Mouse (Mus musculus) spleen, postnatal 36 days (tissue): Measurements from ENCODE around the gene Prkcsh.
A peak's percentile ranks its signal among the peaks of the same experiment; 100 is the strongest.

Experiments used
- DNase-seq, 2 experiments: peaks; one replicate each; pipeline ENCODE4 v3.0.0; 2022; ENCODE audit warnings: low spot score in 2 of 2, mixed read lengths in 1 of 2

Prkcsh gene

GRCm38 (mm10) chr9:21987592-21988342 lies 14.8 kb upstream of the Prkcsh start:
- no peak for DNase-seq

DNA sequence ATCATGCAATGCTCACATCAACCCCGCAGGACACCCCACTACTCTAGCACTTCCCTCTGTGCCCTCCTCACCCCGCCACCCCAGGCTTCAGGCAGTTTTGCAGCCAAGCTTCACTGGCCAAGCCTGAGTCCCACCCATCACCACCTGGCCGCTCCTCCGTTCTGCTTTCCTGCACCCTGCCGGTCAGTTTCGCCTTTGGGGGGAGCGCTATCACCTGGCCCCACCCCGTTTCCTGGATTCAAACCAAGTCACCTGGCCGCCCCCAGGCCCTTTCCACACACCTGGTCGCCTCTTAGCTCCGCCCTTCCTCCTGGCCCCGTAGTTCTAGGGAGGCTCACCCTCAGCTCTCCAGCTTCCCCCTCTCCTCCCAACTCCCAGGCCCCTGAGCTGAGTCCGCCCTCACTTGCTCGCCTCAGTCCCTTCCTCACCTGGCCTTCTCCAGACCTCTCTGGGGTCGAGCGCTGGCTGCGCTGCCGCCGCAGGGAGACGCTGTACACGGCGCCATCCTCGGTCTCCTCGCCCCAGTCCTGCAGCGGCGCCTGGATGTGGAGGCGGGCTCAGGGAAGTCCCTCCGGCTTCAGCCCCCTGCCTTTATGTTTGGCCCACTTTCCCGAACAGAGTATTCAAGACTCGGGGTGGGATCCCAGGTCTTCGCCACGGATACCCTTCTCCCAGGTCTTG lies 14.0 kb upstream of the Prkcsh start:
- DNase-seq: peak; percentile 23 to 24

DNA sequence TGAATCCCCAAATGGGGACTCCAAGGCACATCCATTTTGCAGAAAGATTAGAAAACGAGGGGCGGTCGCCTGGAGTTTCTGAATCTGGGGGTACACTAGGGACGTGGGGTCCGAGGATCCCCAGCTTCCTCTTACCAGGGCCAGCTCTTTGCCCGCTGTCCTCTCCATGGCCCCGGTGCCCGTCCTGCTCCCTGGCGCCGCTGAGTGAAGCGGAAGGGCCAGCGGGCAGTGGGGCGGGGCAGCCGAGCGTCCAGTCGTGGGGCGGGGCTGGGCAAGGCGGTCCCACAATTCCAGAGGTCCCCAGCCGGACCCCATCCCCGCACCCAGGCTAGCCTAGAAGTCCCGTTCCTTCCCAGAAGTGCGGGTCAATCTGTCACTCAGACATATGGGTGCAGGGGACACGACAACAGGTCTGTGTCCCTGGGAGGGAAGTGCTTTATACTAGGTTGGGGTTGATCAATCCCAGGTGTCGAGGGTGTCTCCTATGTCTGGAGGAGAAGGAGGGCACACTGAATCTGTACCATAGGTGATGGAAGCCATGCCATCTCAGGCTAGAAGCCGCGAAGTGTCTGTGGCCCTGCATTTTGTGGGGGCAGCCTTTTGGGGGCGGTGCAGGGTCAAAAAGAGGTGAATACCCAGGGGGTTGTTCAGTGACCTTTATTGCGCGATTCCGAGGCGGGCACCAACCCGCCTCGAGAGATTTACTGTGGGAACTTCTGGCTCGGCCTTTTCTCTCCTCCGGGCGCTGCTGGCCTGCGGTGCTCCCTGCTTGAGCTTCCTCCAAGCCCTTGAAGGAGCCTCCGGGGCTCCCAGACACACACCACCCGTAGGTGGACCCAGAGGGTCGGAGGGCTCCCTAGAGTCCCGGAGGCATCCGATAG lies 13.1 kb upstream of the Prkcsh start, which contains the start of gene Rgl3:
Gene Rgl3, minus strand, starts transcription at position 217 of the 881 bp plus-strand sequence.
- DNase-seq: no peak

DNA sequence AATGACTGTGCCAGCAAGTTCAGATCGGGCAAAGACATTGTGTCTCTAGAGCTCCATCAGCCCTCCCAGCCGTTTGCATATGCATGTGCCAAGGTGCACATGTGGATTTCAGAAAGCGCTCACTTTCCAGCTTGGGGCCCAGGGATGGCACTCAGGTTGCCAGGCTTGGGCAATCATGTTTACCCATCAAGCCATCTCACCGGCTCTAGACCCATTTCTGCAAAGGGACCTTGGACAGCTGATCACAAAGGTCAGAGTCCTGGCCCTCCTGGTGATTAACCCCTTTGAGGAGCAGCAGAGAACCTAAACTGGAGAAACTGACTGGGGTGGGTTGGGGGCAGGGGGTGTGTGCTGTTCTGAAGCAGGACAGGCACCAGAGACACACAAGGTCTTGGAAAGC lies 10.4 kb upstream of the Prkcsh start:
- DNase-seq: no peak

DNA sequence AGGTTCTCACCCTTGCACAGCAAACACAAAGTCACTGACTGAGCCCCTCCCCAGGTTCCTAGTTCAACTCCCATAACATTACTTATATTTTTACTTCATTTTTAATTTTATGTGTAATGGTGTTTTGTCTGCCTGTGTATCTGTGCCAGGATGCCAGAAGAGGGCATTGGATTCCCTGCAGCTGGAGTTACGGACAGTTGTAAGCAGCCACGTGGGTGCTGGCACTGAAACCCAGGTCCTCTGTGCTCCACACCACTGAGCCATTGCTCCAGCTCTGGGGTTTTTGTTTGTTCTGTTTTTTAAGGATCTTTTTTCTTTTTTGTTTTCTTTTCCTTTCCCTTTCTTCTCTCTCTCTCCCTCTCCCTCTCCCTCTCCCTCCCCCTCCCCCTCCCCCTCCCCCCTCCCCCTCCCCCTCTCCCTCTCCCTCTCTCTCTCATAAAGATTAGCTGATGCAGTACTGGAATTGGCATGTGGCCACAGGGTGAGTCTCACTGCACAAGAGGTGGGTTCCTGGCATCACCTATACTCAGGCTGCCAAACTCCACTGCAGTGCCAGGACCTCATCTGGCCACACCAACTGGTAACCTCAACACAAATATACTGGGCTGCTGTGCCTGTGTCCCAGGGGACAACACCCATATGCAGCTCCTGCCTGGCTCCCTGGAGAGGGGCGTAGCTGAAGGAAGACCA lies 6.3 kb upstream of the Prkcsh start:
- no peak for DNase-seq

GRCm38 (mm10) chr9:22000296-22000695 lies 2.3 kb upstream of the Prkcsh start:
- DNase-seq: no peak

DNA sequence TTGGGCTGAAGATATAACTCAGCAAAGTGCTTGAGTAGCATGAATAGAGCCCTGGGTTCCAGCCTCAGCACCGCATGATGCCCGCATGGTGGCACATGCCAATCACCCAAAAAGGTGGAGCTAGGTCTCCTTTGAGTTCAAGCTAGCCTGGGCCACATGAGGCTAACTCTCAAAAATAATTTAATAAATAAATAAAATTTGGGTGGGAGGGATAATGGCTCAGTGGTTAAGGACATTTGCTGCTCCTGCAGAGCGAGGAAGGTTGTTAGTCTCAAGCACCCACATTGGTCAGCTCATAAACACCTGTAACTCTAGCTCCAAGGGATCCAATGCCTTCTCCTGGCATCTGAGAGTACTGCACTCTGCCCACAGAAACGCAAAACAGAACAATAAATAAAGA lies 973 bp upstream of the Prkcsh start:
- no peak for DNase-seq

DNA sequence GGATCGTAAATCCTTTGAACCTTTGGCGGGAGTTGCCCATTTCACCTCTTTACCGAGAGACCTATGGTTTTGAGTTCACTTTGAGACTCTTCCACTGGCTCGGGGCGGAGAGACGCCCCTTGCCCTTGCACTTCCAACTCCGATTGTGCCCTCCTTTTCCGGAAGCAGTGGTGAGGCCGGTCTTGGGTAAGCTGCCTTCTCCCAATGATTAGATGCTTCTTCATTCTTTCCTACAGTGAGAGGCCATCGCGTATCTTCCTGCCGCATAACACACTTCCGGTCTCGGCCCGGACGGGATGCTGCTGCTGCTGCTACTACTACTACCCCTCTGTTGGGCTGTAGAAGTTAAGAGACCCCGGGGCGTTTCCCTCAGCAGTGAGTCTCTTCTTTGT lies 553 bp downstream of the Prkcsh start:
- DNase-seq: peak; percentile 24 to 44

GRCm38 (mm10) chr9:22004546-22004945 lies 1.9 kb downstream of the Prkcsh start:
- no peak for DNase-seq

- DNase-seq: no peak
Observed at GRCm38 (mm10) chr9:22011055-22011454, 8.4 kb downstream of the Prkcsh start.

GRCm38 (mm10) chr9:22012731-22013130 lies 10.1 kb downstream of the Prkcsh start:
- no peak for DNase-seq

GRCm38 (mm10) chr9:22016245-22016644 lies 13.6 kb downstream of the Prkcsh start:
- DNase-seq: no peak

GRCm38 (mm10) chr9:22017208-22017825 lies 14.7 kb downstream of the Prkcsh start:
- DNase-seq: no peak

GRCm38 (mm10) chr9:22024592-22024991 lies 22.0 kb downstream of the Prkcsh start:
- DNase-seq: no peak

DNA sequence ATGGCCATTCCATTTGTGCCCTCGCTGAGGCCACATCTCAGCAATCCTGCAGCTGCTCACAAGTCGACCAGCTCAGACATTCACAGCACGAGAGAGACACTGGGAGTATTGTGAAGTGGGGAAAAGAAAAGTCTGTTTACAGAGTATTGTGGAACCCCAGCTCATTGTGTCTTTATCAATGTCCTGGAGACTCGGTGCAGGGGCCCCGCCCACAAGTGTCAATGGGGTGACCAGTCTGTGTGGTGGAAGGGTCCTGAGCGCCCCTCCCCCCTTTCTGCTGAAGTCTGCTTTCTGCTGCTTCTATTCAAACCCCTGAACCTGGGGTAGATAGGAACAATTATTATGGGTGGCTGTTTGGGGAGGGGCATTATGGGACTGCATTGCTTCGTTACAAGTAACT lies 25.9 kb downstream of the Prkcsh start:
- DNase-seq: no peak

- DNase-seq: no peak
Observed at GRCm38 (mm10) chr9:22030386-22030785, 27.8 kb downstream of the Prkcsh start.

GRCm38 (mm10) chr9:22035300-22036044 lies 32.9 kb downstream of the Prkcsh start:
- no peak for DNase-seq

GRCm38 (mm10) chr9:22037826-22038225 lies 35.2 kb downstream of the Prkcsh start:
- DNase-seq: no peak

- DNase-seq: no peak
Observed at GRCm38 (mm10) chr9:22041832-22042231, 39.2 kb downstream of the Prkcsh start.

GRCm38 (mm10) chr9:22047329-22047728 lies 44.7 kb downstream of the Prkcsh start:
- no peak for DNase-seq

DNA sequence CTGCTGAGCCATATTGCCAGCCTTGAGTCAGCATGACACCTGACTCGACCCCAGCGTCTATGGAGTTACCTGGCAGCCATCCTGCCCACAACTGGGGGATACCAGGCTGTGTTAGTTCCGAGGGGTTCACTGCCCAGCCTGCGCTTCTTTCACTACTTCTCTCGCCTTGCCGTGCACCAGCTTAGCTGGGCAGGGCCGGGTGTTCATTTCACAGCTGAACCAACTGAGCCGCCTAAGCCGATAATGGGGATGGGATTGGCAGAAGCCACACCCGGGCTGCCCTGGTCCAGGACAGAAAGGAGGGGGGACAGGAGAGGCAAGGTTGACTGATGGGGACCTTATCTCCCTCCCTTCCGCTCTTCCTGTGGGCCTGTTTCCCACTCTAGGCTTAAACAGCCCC lies 46.7 kb downstream of the Prkcsh start:
- DNase-seq: no peak
